Mouse (Mus musculus) heart, adult 18-20 months (tissue): ENCODE data around the gene Cav2. TPM values are rescaled to one million over a fixed set of nuclear protein-coding genes. Genes with fewer than 3 reads are reported as not detected.

Source experiments
- DNase-seq, 2 experiments: peaks; one replicate each; pipeline ENCODE4 v3.0.0; 2021 to 2022; ENCODE audit warnings: mixed read lengths in 1 of 2
- total RNA-seq, 2 experiments: library from RNA; stranded (reverse); gene quantifications; 2 replicates each; pipeline ENCODE4 v1.2.3; 2021

The Cav2 gene
- total RNA-seq, 2 experiments from 2014 or later: 33.0 to 39.1 TPM

- peak in 1 of 2 experiments; percentile 60 for DNase-seq
Measured at GRCm38 (mm10) chr6:17309260-17309659, 28.3 kb downstream of the Cav2 start.

GRCm38 (mm10) chr6:17314241-17314640 lies 33.3 kb downstream of the Cav2 start:
- no peak for DNase-seq

- peak in 1 of 2 experiments; percentile 51 for DNase-seq
Measured at GRCm38 (mm10) chr6:17314659-17315616, 34.0 kb downstream of the Cav2 start.

- no peak for DNase-seq
Measured at GRCm38 (mm10) chr6:17316294-17317166, 35.5 kb downstream of the Cav2 start.

GRCm38 (mm10) chr6:17317167-17317524 lies 36.2 kb downstream of the Cav2 start:
- DNase-seq: no peak

GRCm38 (mm10) chr6:17317944-17318343 lies 37.0 kb downstream of the Cav2 start:
- peak in 1 of 2 experiments; percentile 34 for DNase-seq

- no peak for DNase-seq
Measured at GRCm38 (mm10) chr6:17321976-17322375, 41.0 kb downstream of the Cav2 start.

GRCm38 (mm10) chr6:17327216-17327615 lies 46.2 kb downstream of the Cav2 start:
- no peak for DNase-seq

- DNase-seq: no peak
Measured at GRCm38 (mm10) chr6:17329801-17330200, 48.8 kb downstream of the Cav2 start.

- no peak for DNase-seq
Measured at GRCm38 (mm10) chr6:17337724-17338123, 56.7 kb downstream of the Cav2 start.

Other genes starting within 250 kb of the Cav2 start
- 1 to 10 TPM; 3.6 to 6.4 TPM for gene Tes, start 216.0 kb upstream of the Cav2 start, total RNA-seq
- gene Cav1, start 25.1 kb downstream of the Cav2 start, total RNA-seq: 100 to 1,000 TPM; 200 to 201 TPM
- gene Met, start 182.6 kb downstream of the Cav2 start, total RNA-seq: 1 to 10 TPM; 1.0 to 3.2 TPM